Comparison of ENCODE assay signal across 25 mouse cellular contexts in genomic region chr13:111170269-111171165, GRCm38 (mm10).
DNase-seq lines count a peak whose midpoint lies in the region; ATAC-seq lines count a peak whose summit lies in the region.
"Had no signal": no experiment of that assay in that cellular context is flagged by ENCODE, and none has a peak within 500 bp of the region (broad histone marks: within the 10 kb centered on the region; RNA-seq: fewer than 3 reads in every experiment).

No protein-coding gene starts in this region.

- H3K4me1 ChIP-seq in forebrain, embryonic 10.5 days = peaks cover 6% of the 10 kb centered on the region; the same call in 1 of the 2 replicates
- H3K4me1 ChIP-seq in forebrain, embryonic 13.5 days = no peaks in the 10 kb centered on the region; the same call in 1 of the 2 replicates
- no peaks in the 10 kb centered on the region for H3K4me1 ChIP-seq in lung, embryonic 15.5 days
- no peaks in the 10 kb centered on the region for H3K4me1 ChIP-seq in embryonic facial prominence, embryonic 11.5 days (ENCODE audit: control insufficient read depth, insufficient read depth, low read length)
- 0 out of 2 replicates have a peak, but pooled peaks cover 2% of the 10 kb centered on the region for H3K4me1 ChIP-seq in limb, embryonic 11.5 days (ENCODE audit: control insufficient read depth, insufficient read depth, low read length)
- H3K4me1 ChIP-seq: heart, embryonic 15.5 days; kidney, embryonic 15.5 days; midbrain, embryonic 15.5 days had no signal

- no peak for DNase-seq in forebrain, embryonic 10.5 days (ENCODE audit: extremely low spot score, low spot score)
- DNase-seq in lung, postnatal 36 days = no peak
- peak; percentile 54 for DNase-seq in embryonic facial prominence, embryonic 11.5 days (ENCODE audit: low spot score)
- DNase-seq in limb, embryonic 11.5 days (ENCODE audit: low spot score) = peak; percentile 16
- no peak for DNase-seq in adrenal gland, postnatal 36 days
- DNase-seq: adrenal gland, postnatal 10 days; cerebellum, adult 11 months; cerebellum, postnatal 14 days; gastrocnemius, postnatal 25 days; heart, adult 2 months; liver; right cerebral cortex, postnatal 25 days; thymus, adult 18-20 months had no signal

- H3K27me3 ChIP-seq in forebrain, embryonic 10.5 days (ENCODE audit: poor library complexity, severe bottlenecking) = no peaks in the 10 kb centered on the region
- no peaks in the 10 kb centered on the region for H3K27me3 ChIP-seq in forebrain, embryonic 13.5 days
- H3K27me3 ChIP-seq in lung, embryonic 15.5 days = no peaks in the 10 kb centered on the region
- H3K27me3 ChIP-seq in embryonic facial prominence, embryonic 11.5 days (ENCODE audit: control insufficient read depth, insufficient read depth, low read length) = no peaks in the 10 kb centered on the region
- no peaks in the 10 kb centered on the region for H3K27me3 ChIP-seq in limb, embryonic 11.5 days (ENCODE audit: control insufficient read depth, insufficient read depth, low read length)
- H3K27me3 ChIP-seq: forebrain, embryonic 12.5 days; heart, embryonic 15.5 days; kidney, embryonic 15.5 days; midbrain, embryonic 15.5 days had no signal

- 84% methylated on average over 5 of the region's 5 CpGs for WGBS in forebrain, embryonic 10.5 days
- WGBS in forebrain, embryonic 13.5 days = 64% methylated on average over 5 of the region's 5 CpGs
- 61% methylated on average over 5 of the region's 5 CpGs for WGBS in lung, embryonic 15.5 days
- 47% methylated on average over 5 of the region's 5 CpGs for WGBS in embryonic facial prominence, embryonic 11.5 days
- 47% methylated on average over 5 of the region's 5 CpGs for WGBS in limb, embryonic 11.5 days

- no peak overlapping the region for H3K9ac ChIP-seq in forebrain, embryonic 13.5 days
- H3K9ac ChIP-seq in lung, embryonic 15.5 days = no peak overlapping the region
- no peak overlapping the region for H3K9ac ChIP-seq in embryonic facial prominence, embryonic 11.5 days (replicated peaks; ENCODE audit: low read length)
- H3K9ac ChIP-seq in limb, embryonic 11.5 days (ENCODE audit: low read length) = no peak overlapping the region
- H3K9ac ChIP-seq: forebrain, embryonic 12.5 days; heart, embryonic 15.5 days; hindbrain, embryonic 14.5 days; kidney, embryonic 15.5 days; midbrain, embryonic 15.5 days had no signal

- H3K4me3 ChIP-seq in forebrain, embryonic 10.5 days = no peak overlapping the region
- H3K4me3 ChIP-seq in forebrain, embryonic 13.5 days = no peak overlapping the region
- no peak overlapping the region for H3K4me3 ChIP-seq in lung, embryonic 15.5 days
- H3K4me3 ChIP-seq in embryonic facial prominence, embryonic 11.5 days (ENCODE audit: low read depth, low read length) = no peak overlapping the region
- no peak overlapping the region for H3K4me3 ChIP-seq in limb, embryonic 11.5 days (ENCODE audit: low read depth, low read length)
- H3K4me3 ChIP-seq: forebrain, embryonic 12.5 days; heart, adult 2 months; heart, embryonic 15.5 days; kidney, embryonic 15.5 days; midbrain, embryonic 15.5 days had no signal

- H3K36me3 ChIP-seq in forebrain, embryonic 10.5 days (replicated peaks) = no peaks in the 10 kb centered on the region
- no peaks in the 10 kb centered on the region for H3K36me3 ChIP-seq in forebrain, embryonic 13.5 days (ENCODE audit: poor library complexity, severe bottlenecking)
- H3K36me3 ChIP-seq in lung, embryonic 15.5 days = no peaks in the 10 kb centered on the region
- H3K36me3 ChIP-seq in embryonic facial prominence, embryonic 11.5 days (replicated peaks; ENCODE audit: control insufficient read depth, insufficient read depth, low read depth, low read length) = no peaks in the 10 kb centered on the region
- H3K36me3 ChIP-seq in limb, embryonic 11.5 days (ENCODE audit: control insufficient read depth, insufficient read depth, low read length) = no peaks in the 10 kb centered on the region
- H3K36me3 ChIP-seq: forebrain, embryonic 12.5 days; G1E; heart, embryonic 15.5 days; kidney, embryonic 15.5 days; midbrain, embryonic 15.5 days had no signal

- no peaks in the 10 kb centered on the region for H3K9me3 ChIP-seq in forebrain, embryonic 10.5 days
- no peaks in the 10 kb centered on the region for H3K9me3 ChIP-seq in forebrain, embryonic 13.5 days (replicated peaks)
- no peaks in the 10 kb centered on the region for H3K9me3 ChIP-seq in lung, embryonic 15.5 days
- H3K9me3 ChIP-seq in embryonic facial prominence, embryonic 11.5 days (replicated peaks; ENCODE audit: control insufficient read depth, low read length) = no peaks in the 10 kb centered on the region
- no peaks in the 10 kb centered on the region for H3K9me3 ChIP-seq in limb, embryonic 11.5 days (ENCODE audit: control insufficient read depth, low read length)
- H3K9me3 ChIP-seq: forebrain, embryonic 12.5 days; G1E; heart, embryonic 15.5 days; kidney, embryonic 15.5 days; midbrain, embryonic 15.5 days had no signal

- ATAC-seq in forebrain, embryonic 13.5 days = no peak
- ATAC-seq in lung, embryonic 15.5 days (ENCODE audit: borderline replicate concordance, extremely low read depth, low FRiP score, low TSS enrichment) = peak; percentile 87
- no peak; the same call in 1 of the 2 replicates for ATAC-seq in embryonic facial prominence, embryonic 11.5 days (replicated peaks; ENCODE audit: insufficient number of reproducible peaks, low FRiP score, low TSS enrichment, low read depth)
- ATAC-seq in limb, embryonic 11.5 days (ENCODE audit: insufficient number of reproducible peaks, low FRiP score, low TSS enrichment, low read depth) = no peak
- no peak for ATAC-seq in megakaryocyte, adult 5-6 weeks (ENCODE audit: poor library complexity, severe bottlenecking)
- ATAC-seq: activated CD4-positive, CD25-positive, alpha-beta regulatory T cell, adult 4 months; intestine, embryonic 16.5 days; midbrain, embryonic 15.5 days had no signal

- H3K27ac ChIP-seq in forebrain, embryonic 10.5 days = 0 out of 2 replicates have a peak overlapping the region, but pooled peaks have one; percentile 8
- no peak overlapping the region for H3K27ac ChIP-seq in forebrain, embryonic 13.5 days
- peak overlapping the region; percentile 49 for H3K27ac ChIP-seq in lung, embryonic 15.5 days
- no peak overlapping the region for H3K27ac ChIP-seq in embryonic facial prominence, embryonic 11.5 days (replicated peaks; ENCODE audit: low read depth, low read length)
- no peak overlapping the region for H3K27ac ChIP-seq in limb, embryonic 11.5 days (replicated peaks; ENCODE audit: low read depth, low read length)
- H3K27ac ChIP-seq: forebrain, embryonic 12.5 days; heart, adult 2 months; heart, embryonic 15.5 days; hindbrain, embryonic 14.5 days; kidney, embryonic 15.5 days; macrophage; midbrain, embryonic 15.5 days had no signal

- no peak overlapping the region for H3K4me2 ChIP-seq in forebrain, embryonic 13.5 days
- H3K4me2 ChIP-seq in lung, embryonic 15.5 days = no peak overlapping the region
- H3K4me2 ChIP-seq in embryonic facial prominence, embryonic 11.5 days (ENCODE audit: low read depth, low read length) = no peak overlapping the region
- H3K4me2 ChIP-seq in limb, embryonic 11.5 days (ENCODE audit: low read depth, severe bottlenecking) = no peak overlapping the region
- H3K4me2 ChIP-seq: forebrain, embryonic 12.5 days; heart, embryonic 15.5 days; hindbrain, embryonic 14.5 days; kidney, embryonic 15.5 days; midbrain, embryonic 15.5 days had no signal

Comparison
In these comparisons a context has a peak if more than half of its experiments do, and no peak if none do; other contexts are left out.
1. H3K27ac ChIP-seq: peak in forebrain, embryonic 10.5 days (single experiment) and lung, embryonic 15.5 days (single experiment); none in forebrain, embryonic 13.5 days (single experiment), embryonic facial prominence, embryonic 11.5 days (single experiment) and limb, embryonic 11.5 days (single experiment).
2. DNase-seq: peak in embryonic facial prominence, embryonic 11.5 days (single experiment) and limb, embryonic 11.5 days (single experiment); none in forebrain, embryonic 10.5 days (single experiment), lung, postnatal 36 days (single experiment) and adrenal gland, postnatal 36 days (0 of 2).